Mouse (Mus musculus): ENCODE data around the gene 6030452D12Rik. TPM values are rescaled to one million over a fixed set of nuclear protein-coding genes. Genes with fewer than 3 reads are reported as not detected.

The 6030452D12Rik gene
- polyA plus RNA-seq, 1 experiment: not detected

DNA sequence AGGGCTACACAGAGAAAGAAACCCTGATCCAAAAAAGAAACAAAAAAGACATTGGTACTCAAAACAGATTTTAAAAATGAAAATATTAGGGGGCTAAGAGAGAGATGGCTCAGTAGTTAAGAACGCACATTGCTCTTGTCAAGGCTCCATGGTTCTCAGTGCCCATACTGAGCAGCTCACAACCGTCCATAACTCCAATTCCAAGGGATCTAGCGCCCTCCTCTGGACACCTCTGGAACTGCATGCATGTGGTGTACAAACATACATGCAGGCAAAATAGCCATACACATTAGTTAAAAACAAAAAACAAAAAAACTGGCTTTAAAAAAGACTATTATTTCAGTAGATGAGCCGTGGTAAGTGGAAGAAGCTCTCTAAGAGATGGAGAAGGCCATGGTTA, 30.2 kb downstream of the 6030452D12Rik start:
- Histone ChIP-seq H3K79me2 (ENCODE audit: control insufficient read depth, insufficient read depth) (no peaks in the 10 kb centered on the region), H3K36me3 (ENCODE audit: control insufficient read depth, insufficient read depth) (no peaks in the 10 kb centered on the region), H3K4me3 (ENCODE audit: insufficient read depth, poor library complexity, severe bottlenecking) (no peak overlapping the region), H3K79me3 (ENCODE audit: low read depth) (no peaks in the 10 kb centered on the region), H3K27me3 (ENCODE audit: control insufficient read depth, insufficient read depth, insufficient read length) (no peaks in the 10 kb centered on the region), H3ac (ENCODE audit: control insufficient read depth, insufficient read length, low read depth) (no peak overlapping the region)
- TF ChIP-seq CTCF (IDR thresholded peaks at IDR 0.05; ENCODE audit: control insufficient read depth, insufficient read depth, insufficient read length) (peak; percentile 10), MYOD1 (IDR thresholded peaks at IDR 0.05; ENCODE audit: control insufficient read depth, insufficient read length, low read depth) (no peak)

GRCm38 (mm10) chr8:106533709-106534108, 33.4 kb downstream of the 6030452D12Rik start:
- H3K4me3 ChIP-seq (ENCODE audit: insufficient read depth, poor library complexity, severe bottlenecking): no peak overlapping the region
- H3K79me3 ChIP-seq (ENCODE audit: low read depth): no peaks in the 10 kb centered on the region
- H3K36me3 ChIP-seq (ENCODE audit: control insufficient read depth, insufficient read depth): no peaks in the 10 kb centered on the region
- no peaks in the 10 kb centered on the region for H3K79me2 ChIP-seq (ENCODE audit: control insufficient read depth, insufficient read depth)
- H3ac ChIP-seq (ENCODE audit: control insufficient read depth, insufficient read length, low read depth): no peak overlapping the region
- TF ChIP-seq FOSL1 (IDR thresholded peaks at IDR 0.05; ENCODE audit: insufficient read depth, low read length, poor library complexity, severe bottlenecking): no peak
- TF ChIP-seq MYOG (IDR thresholded peaks at IDR 0.05; ENCODE audit: control insufficient read depth, extremely low read depth, insufficient read length): no peak
- TF ChIP-seq MAX (IDR thresholded peaks at IDR 0.05): no peak
- no peak for TF ChIP-seq CEBPB (IDR thresholded peaks at IDR 0.05; ENCODE audit: low read depth)
- TF ChIP-seq USF1 (IDR thresholded peaks at IDR 0.05; ENCODE audit: low read depth): no peak
- no peak for TF ChIP-seq CTCF (IDR thresholded peaks at IDR 0.05; ENCODE audit: control insufficient read depth, insufficient read depth, insufficient read length)
- TF ChIP-seq MYOD1 (IDR thresholded peaks at IDR 0.05; ENCODE audit: control insufficient read depth, insufficient read length, low read depth): no peak
- H3K27me3 ChIP-seq (ENCODE audit: control insufficient read depth, insufficient read depth, insufficient read length): no peaks in the 10 kb centered on the region

DNA sequence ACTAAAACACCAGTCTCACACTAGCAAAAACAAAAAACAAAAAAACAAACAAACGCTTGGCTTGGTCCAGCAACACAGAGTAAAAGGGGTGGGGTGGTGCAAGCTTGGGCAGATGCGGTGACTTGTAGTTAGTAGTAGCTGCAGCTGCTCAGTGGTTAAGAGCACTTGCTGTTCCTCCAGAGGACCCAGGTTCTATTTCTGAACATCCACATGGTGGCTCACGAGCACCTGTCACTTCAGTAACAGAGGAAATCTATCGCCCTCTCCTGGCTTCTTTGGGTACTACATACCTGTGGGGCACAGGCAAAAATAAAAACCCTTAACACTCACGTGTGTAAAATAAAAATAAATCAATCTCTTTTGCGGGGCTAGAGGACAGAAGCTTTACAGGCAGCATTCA, 34.1 kb downstream of the 6030452D12Rik start:
- no peaks in the 10 kb centered on the region for H3K79me3 ChIP-seq (ENCODE audit: low read depth)
- no peak overlapping the region for H3ac ChIP-seq (ENCODE audit: control insufficient read depth, insufficient read length, low read depth)
- no peaks in the 10 kb centered on the region for H3K36me3 ChIP-seq (ENCODE audit: control insufficient read depth, insufficient read depth)
- H3K4me3 ChIP-seq (ENCODE audit: insufficient read depth, poor library complexity, severe bottlenecking): no peak overlapping the region
- H3K27me3 ChIP-seq (ENCODE audit: control insufficient read depth, insufficient read depth, insufficient read length): no peaks in the 10 kb centered on the region
- TF ChIP-seq MYOG (IDR thresholded peaks at IDR 0.05; ENCODE audit: control insufficient read depth, extremely low read depth, insufficient read length) (no peak), CTCF (IDR thresholded peaks at IDR 0.05; ENCODE audit: control insufficient read depth, insufficient read depth, insufficient read length) (peak; percentile 36), MYOD1 (IDR thresholded peaks at IDR 0.05; ENCODE audit: control insufficient read depth, insufficient read length, low read depth) (peak; percentile 51)
- H3K79me2 ChIP-seq (ENCODE audit: control insufficient read depth, insufficient read depth): no peaks in the 10 kb centered on the region

DNA sequence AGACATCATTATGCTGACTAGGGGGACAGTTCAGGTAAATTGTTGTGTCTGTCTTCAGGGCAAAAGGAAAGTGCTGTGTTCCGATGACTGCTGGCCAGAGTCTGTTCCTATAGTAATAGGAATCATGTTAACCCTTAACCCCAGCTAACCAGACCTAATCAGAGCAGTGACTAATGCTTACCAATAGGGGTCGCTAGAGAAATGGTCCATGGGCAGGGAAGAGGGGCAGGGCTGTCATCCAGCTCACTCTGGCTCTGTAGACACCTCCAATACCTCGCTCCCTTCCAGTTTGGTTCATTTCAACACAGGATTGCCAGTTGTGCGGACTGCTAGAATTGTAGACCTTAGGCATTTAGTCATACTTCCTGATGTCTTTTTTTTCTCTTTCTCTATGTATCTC, 35.1 kb downstream of the 6030452D12Rik start:
- TF ChIP-seq USF1 (IDR thresholded peaks at IDR 0.05; ENCODE audit: low read depth): no peak
- no peak for TF ChIP-seq MYOD1 (IDR thresholded peaks at IDR 0.05; ENCODE audit: control insufficient read depth, insufficient read length, low read depth)
- no peak for TF ChIP-seq MYOG (IDR thresholded peaks at IDR 0.05; ENCODE audit: control insufficient read depth, extremely low read depth, insufficient read length)
- TF ChIP-seq FOSL1 (IDR thresholded peaks at IDR 0.05; ENCODE audit: insufficient read depth, low read length, poor library complexity, severe bottlenecking): no peak
- TF ChIP-seq MAX (IDR thresholded peaks at IDR 0.05): no peak
- peak; percentile 17 for TF ChIP-seq CTCF (IDR thresholded peaks at IDR 0.05; ENCODE audit: control insufficient read depth, insufficient read depth, insufficient read length)
- TF ChIP-seq CEBPB (IDR thresholded peaks at IDR 0.05; ENCODE audit: low read depth): no peak
- no peaks in the 10 kb centered on the region for H3K79me2 ChIP-seq (ENCODE audit: control insufficient read depth, insufficient read depth)
- H3K36me3 ChIP-seq (ENCODE audit: control insufficient read depth, insufficient read depth): no peaks in the 10 kb centered on the region
- H3ac ChIP-seq (ENCODE audit: control insufficient read depth, insufficient read length, low read depth): no peak overlapping the region
- no peaks in the 10 kb centered on the region for H3K79me3 ChIP-seq (ENCODE audit: low read depth)
- H3K27me3 ChIP-seq (ENCODE audit: control insufficient read depth, insufficient read depth, insufficient read length): no peaks in the 10 kb centered on the region
- no peak overlapping the region for H3K4me3 ChIP-seq (ENCODE audit: insufficient read depth, poor library complexity, severe bottlenecking)

DNA sequence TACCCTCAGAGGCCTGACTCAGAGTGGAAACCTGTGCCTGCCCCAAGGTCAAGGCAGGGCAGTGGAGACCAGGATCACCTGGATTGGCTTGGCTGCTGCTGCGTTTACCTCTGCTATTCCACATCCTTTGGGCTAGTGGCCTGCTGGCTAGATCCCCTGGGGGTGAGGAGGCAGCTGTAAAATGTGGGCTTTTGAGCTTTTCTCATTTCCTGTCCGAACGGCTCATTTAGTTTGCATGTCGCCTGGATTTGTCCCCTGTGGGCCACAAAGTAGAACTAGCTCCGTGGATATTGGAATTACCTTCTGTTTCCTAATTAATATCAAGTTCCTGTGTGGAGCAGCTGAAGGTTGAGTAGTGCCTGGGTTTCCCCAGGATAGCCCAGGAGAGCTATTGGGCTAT, 38.9 kb downstream of the 6030452D12Rik start:
- Histone ChIP-seq H3K36me3 (ENCODE audit: control insufficient read depth, insufficient read depth) (no peaks in the 10 kb centered on the region), H3ac (ENCODE audit: control insufficient read depth, insufficient read length, low read depth) (no peak overlapping the region), H3K79me3 (ENCODE audit: low read depth) (no peaks in the 10 kb centered on the region)

DNA sequence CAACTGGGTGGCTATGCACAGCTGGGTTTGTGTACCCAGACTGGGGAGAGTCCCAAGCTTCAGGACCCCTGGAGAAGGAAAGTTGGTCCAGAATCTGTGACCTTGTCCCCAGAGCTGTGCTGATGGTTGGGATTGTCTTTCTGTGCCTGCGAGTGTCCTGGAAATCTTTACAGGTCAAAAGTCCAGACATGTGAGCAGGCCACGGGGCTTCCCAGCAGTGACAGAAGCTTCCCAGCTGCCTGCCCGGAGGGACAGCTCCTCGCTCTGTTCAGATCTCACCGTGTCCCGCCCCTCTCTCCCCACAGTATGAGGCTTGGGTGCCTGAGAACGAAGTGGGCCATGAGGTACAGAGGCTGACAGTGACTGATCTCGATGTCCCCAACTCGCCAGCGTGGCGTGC, 40.7 kb downstream of the 6030452D12Rik start:
- Histone ChIP-seq H3K4me3 (ENCODE audit: insufficient read depth, poor library complexity, severe bottlenecking) (no peak overlapping the region), H3K36me3 (ENCODE audit: control insufficient read depth, insufficient read depth) (no peaks in the 10 kb centered on the region), H3K79me2 (ENCODE audit: control insufficient read depth, insufficient read depth) (no peaks in the 10 kb centered on the region), H3ac (ENCODE audit: control insufficient read depth, insufficient read length, low read depth) (no peak overlapping the region), H3K79me3 (ENCODE audit: low read depth) (no peaks in the 10 kb centered on the region), H3K27me3 (ENCODE audit: control insufficient read depth, insufficient read depth, insufficient read length) (no peaks in the 10 kb centered on the region)
- TF ChIP-seq CEBPB (IDR thresholded peaks at IDR 0.05; ENCODE audit: low read depth): no peak
- TF ChIP-seq USF1 (IDR thresholded peaks at IDR 0.05; ENCODE audit: low read depth): no peak
- TF ChIP-seq MAX (IDR thresholded peaks at IDR 0.05): no peak
- no peak for TF ChIP-seq MYOG (IDR thresholded peaks at IDR 0.05; ENCODE audit: control insufficient read depth, extremely low read depth, insufficient read length)
- no peak for TF ChIP-seq CTCF (IDR thresholded peaks at IDR 0.05; ENCODE audit: control insufficient read depth, insufficient read depth, insufficient read length)
- TF ChIP-seq FOSL1 (IDR thresholded peaks at IDR 0.05; ENCODE audit: insufficient read depth, low read length, poor library complexity, severe bottlenecking): no peak
- TF ChIP-seq MYOD1 (IDR thresholded peaks at IDR 0.05; ENCODE audit: control insufficient read depth, insufficient read length, low read depth): no peak

More for the DNA sequence above, 38.9 kb downstream of the 6030452D12Rik start:
- no peak for TF ChIP-seq FOSL1 (IDR thresholded peaks at IDR 0.05; ENCODE audit: insufficient read depth, low read length, poor library complexity, severe bottlenecking)
- H3K79me2 ChIP-seq (ENCODE audit: control insufficient read depth, insufficient read depth): no peaks in the 10 kb centered on the region
- H3K4me3 ChIP-seq (ENCODE audit: insufficient read depth, poor library complexity, severe bottlenecking): no peak overlapping the region
- H3K27me3 ChIP-seq (ENCODE audit: control insufficient read depth, insufficient read depth, insufficient read length): no peaks in the 10 kb centered on the region

Measured in C2C12 (cell line).